Mouse (Mus musculus) urinary bladder, postnatal 4 days (tissue): ENCODE data around the gene Rnasel.

Experiments
- DNase-seq, 2 experiments: peaks; one replicate each; pipeline ENCODE4 v3.0.0; 2021 to 2022; ENCODE audit warnings: low spot score in 2 of 2

Rnasel gene

GRCm38 (mm10) chr1:153736096-153736495 lies 13.1 kb upstream of the Rnasel start:
- DNase-seq: no peak

- no peak for DNase-seq
Observed at GRCm38 (mm10) chr1:153737101-153738085, 11.8 kb upstream of the Rnasel start.

GRCm38 (mm10) chr1:153739437-153740015 lies 9.7 kb upstream of the Rnasel start:
- DNase-seq: no peak

- peak; percentile 73 to 84 for DNase-seq
Observed at GRCm38 (mm10) chr1:153740145-153740544, 9.1 kb upstream of the Rnasel start, which contains the start of gene Rgs16. Rgs16 (plus strand) TSS chr1:153740349.

GRCm38 (mm10) chr1:153740775-153741400 lies 8.3 kb upstream of the Rnasel start:
- DNase-seq: no peak

- DNase-seq: no peak
Observed at GRCm38 (mm10) chr1:153741551-153742316, 7.5 kb upstream of the Rnasel start.

GRCm38 (mm10) chr1:153742374-153743155 lies 6.7 kb upstream of the Rnasel start:
- peak in 1 of 2 experiments; percentile 80 for DNase-seq

- no peak for DNase-seq
Observed at GRCm38 (mm10) chr1:153746119-153746670, 3.0 kb upstream of the Rnasel start.

GRCm38 (mm10) chr1:153746728-153747127 lies 2.5 kb upstream of the Rnasel start:
- DNase-seq: no peak

- no peak for DNase-seq
Observed at GRCm38 (mm10) chr1:153747861-153748530, 1.2 kb upstream of the Rnasel start.

GRCm38 (mm10) chr1:153748549-153748948 lies 677 bp upstream of the Rnasel start:
- no peak for DNase-seq

- DNase-seq: no peak
Observed at GRCm38 (mm10) chr1:153750054-153750453, 828 bp downstream of the Rnasel start.

- DNase-seq: no peak
Observed at GRCm38 (mm10) chr1:153751763-153752301, 2.6 kb downstream of the Rnasel start.

- no peak for DNase-seq
Observed at GRCm38 (mm10) chr1:153752521-153752920, 3.3 kb downstream of the Rnasel start.

- DNase-seq: no peak
Observed at GRCm38 (mm10) chr1:153753725-153754464, 4.7 kb downstream of the Rnasel start.

- no peak for DNase-seq
Observed at GRCm38 (mm10) chr1:153764136-153764535, 14.9 kb downstream of the Rnasel start.

- no peak for DNase-seq
Observed at GRCm38 (mm10) chr1:153766298-153766697, 17.1 kb downstream of the Rnasel start.

- no peak for DNase-seq
Observed at GRCm38 (mm10) chr1:153767281-153767680, 18.1 kb downstream of the Rnasel start.

GRCm38 (mm10) chr1:153768465-153768864 lies 19.2 kb downstream of the Rnasel start:
- DNase-seq: no peak
